Mouse (Mus musculus) ES-Bruce4 (cell line): Measurements from ENCODE around the gene Fam98b.

Source experiments
- CTCF ChIP-seq: IDR thresholded peaks from one replicate; pipeline ENCODE4 v1.8.1; 2011; ENCODE audit warnings: low read depth, low read length
- POLR2A ChIP-seq: IDR thresholded peaks from one replicate; pipeline ENCODE4 v1.8.1; 2011; ENCODE audit warnings: low read length; ENCODE audit not compliant: insufficient read depth

DNA sequence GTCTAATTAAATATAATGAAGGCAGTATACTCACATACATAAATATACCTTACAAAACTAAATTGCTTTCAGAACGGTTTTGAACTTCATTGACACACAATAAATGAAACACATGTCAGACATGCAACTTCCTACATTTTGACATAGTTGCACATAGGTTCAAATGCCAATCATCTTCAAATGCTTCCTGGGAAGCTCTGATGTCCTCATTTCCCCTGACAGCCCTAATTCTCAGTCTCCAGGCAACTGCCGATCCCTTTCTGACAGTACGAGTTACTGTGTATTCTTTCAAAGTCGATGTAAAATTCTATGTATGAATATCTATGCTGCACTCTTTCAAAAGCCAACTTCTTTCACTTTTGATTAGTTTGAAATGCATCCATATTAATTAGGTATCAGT lies 7.6 kb upstream of the Fam98b start:
- TF ChIP-seq CTCF = no peak
- no peak for TF ChIP-seq POLR2A
